Mouse (Mus musculus) midbrain, embryonic 11.5 days (tissue): ENCODE measurements around the gene Rnf113a2. TPM values are rescaled to one million over a fixed set of nuclear protein-coding genes. Genes with fewer than 3 reads are reported as not detected.

Experiments used
- ATAC-seq: fragments of 200-750 bp; cut with Nextera tagmentation; 2 replicates; pipeline ENCODE4 v1.8.0; 2017; ENCODE audit warnings: moderate TSS enrichment, moderate library complexity; ENCODE audit not compliant: low FRiP score
- DNase-seq: peaks from one replicate; pipeline ENCODE4 v3.0.0; 2015; ENCODE audit warnings: low spot score; ENCODE audit errors: missing footprints
- H3K27ac ChIP-seq: fragments of 300-500 bp; sonication (generic); 2 replicates; pipeline ENCODE4 v1.5.1; 2014; ENCODE audit warnings: low read depth, low read length
- H3K27me3 ChIP-seq: fragments of 300-500 bp; sonication (generic); 2 replicates; pipeline ENCODE4 v1.6.1; 2014; ENCODE audit warnings: mild to moderate bottlenecking, low read length, moderate library complexity, mixed read lengths; ENCODE audit not compliant: control insufficient read depth, insufficient read depth
- H3K36me3 ChIP-seq: fragments of 300-500 bp; sonication (generic); 2 replicates; pipeline ENCODE4 v1.6.1; 2014; ENCODE audit warnings: mild to moderate bottlenecking, low read length, moderate library complexity, mixed read lengths; ENCODE audit not compliant: control insufficient read depth, insufficient read depth
- H3K4me1 ChIP-seq: fragments of 300-500 bp; sonication (generic); 2 replicates; pipeline ENCODE4 v1.6.1; 2014; ENCODE audit warnings: low read length; ENCODE audit not compliant: control insufficient read depth, insufficient read depth
- H3K4me2 ChIP-seq: fragments of 300-500 bp; sonication (generic); 2 replicates; pipeline ENCODE4 v1.6.1; 2014; ENCODE audit warnings: mild to moderate bottlenecking, moderate library complexity
- H3K4me3 ChIP-seq: fragments of 300-500 bp; sonication (generic); 2 replicates; pipeline ENCODE4 v1.5.1; 2014; ENCODE audit warnings: low read depth, low read length
- H3K9ac ChIP-seq: fragments of 300-500 bp; sonication (generic); 2 replicates; pipeline ENCODE4 v1.6.1; 2014; ENCODE audit warnings: low read length
- H3K9me3 ChIP-seq: fragments of 300-500 bp; sonication (generic); 2 replicates; pipeline ENCODE4 v1.6.1; 2016; ENCODE audit warnings: low read length; ENCODE audit not compliant: control insufficient read depth
- WGBS: fragments of 180-500 bp; shearing (Covaris S2); extraction: QIAGEN DNeasy Blood & Tissue Kit; methylation state at CpG from one replicate; pipeline ENCODE4 v1.1.7; 2014; 5-methylcytosine and 5-hydroxymethylcytosine counted together
- polyA plus RNA-seq: library from polyadenylated mRNA; unstranded; fragments of >200 nt; fragmentation: Nextera tagmentation; extraction: Ambion mirVana; gene quantifications from 2 replicates; pipeline ENCODE4 v1.2.1, GENCODE M21; 2014

Rnf113a2 gene
- polyA plus RNA-seq, 1 experiment from 2014 or later: 28.0 TPM

- H3K27ac ChIP-seq: no peak overlapping the region
- H3K9me3 ChIP-seq: no peaks in the 10 kb centered on the region
- H3K36me3 ChIP-seq: no peaks in the 10 kb centered on the region
- WGBS: 87% methylated on average over 9 of the region's 9 CpGs
- peaks cover 4% of the 10 kb centered on the region for H3K4me1 ChIP-seq
- H3K9ac ChIP-seq: no peak overlapping the region
- ATAC-seq: no peak
- no peak overlapping the region for H3K4me3 ChIP-seq
- no peaks in the 10 kb centered on the region for H3K27me3 ChIP-seq
- no peak for DNase-seq
- H3K4me2 ChIP-seq: no peak overlapping the region
Observed at GRCm38 (mm10) chr12:84402923-84403322, 14.1 kb upstream of the Rnf113a2 start.

GRCm38 (mm10) chr12:84404541-84404940 is 12.5 kb upstream of the Rnf113a2 start:
- no peaks in the 10 kb centered on the region for H3K36me3 ChIP-seq
- no peaks in the 10 kb centered on the region for H3K27me3 ChIP-seq
- H3K9me3 ChIP-seq: no peaks in the 10 kb centered on the region
- no peak overlapping the region for H3K4me2 ChIP-seq
- no peak for DNase-seq
- no peak for ATAC-seq
- peaks cover 5% of the 10 kb centered on the region for H3K4me1 ChIP-seq
- no peak overlapping the region for H3K27ac ChIP-seq
- H3K9ac ChIP-seq: no peak overlapping the region
- H3K4me3 ChIP-seq: no peak overlapping the region
- 82% methylated on average over 6 of the region's 6 CpGs for WGBS

GRCm38 (mm10) chr12:84407259-84407658 is 9.7 kb upstream of the Rnf113a2 start:
- H3K27me3 ChIP-seq: peaks cover 2% of the 10 kb centered on the region; the same call in 1 of the 2 replicates
- no peak for DNase-seq
- ATAC-seq: no peak
- H3K9ac ChIP-seq: no peak overlapping the region
- no peak overlapping the region for H3K4me3 ChIP-seq
- WGBS: 60% methylated on average over 4 of the region's 4 CpGs
- peaks cover 5% of the 10 kb centered on the region for H3K4me1 ChIP-seq
- no peak overlapping the region for H3K27ac ChIP-seq
- no peaks in the 10 kb centered on the region for H3K9me3 ChIP-seq
- H3K36me3 ChIP-seq: no peaks in the 10 kb centered on the region
- no peak overlapping the region for H3K4me2 ChIP-seq

GRCm38 (mm10) chr12:84407874-84408818 is 8.8 kb upstream of the Rnf113a2 start:
- H3K4me2 ChIP-seq: peak overlapping the region; percentile 96
- 3% methylated on average over 39 of the region's 52 CpGs for WGBS

GRCm38 (mm10) chr12:84408819-84409507 is 8.0 kb upstream of the Rnf113a2 start, which contains the start of the genes Entpd5 and Bbof1:
Gene Entpd5, minus strand, starts transcription at chr12:84409029.
Gene Bbof1, plus strand, starts transcription at chr12:84409071.
- Histone ChIP-seq H3K27ac (peak within 1 kb of the TSS; percentile 59), H3K27me3 (peaks cover 2% of the 10 kb centered on the region; the same call in 1 of the 2 replicates), H3K36me3 (no peaks in the 10 kb centered on the region), H3K4me1 (peaks cover 5% of the 10 kb centered on the region), H3K9me3 (no peaks in the 10 kb centered on the region), H3K4me2 (peak within 1 kb of the TSS; percentile 96), H3K9ac (peak within 1 kb of the TSS; percentile 85), H3K4me3 (peak within 1 kb of the TSS; percentile 69)
- ATAC-seq (peak; percentile 94), DNase-seq (peak; percentile 99)
- 2% methylated on average over 41 of the region's 63 CpGs for WGBS

More at GRCm38 (mm10) chr12:84407874-84408818, 8.8 kb upstream of the Rnf113a2 start:
- peaks cover 2% of the 10 kb centered on the region; the same call in 1 of the 2 replicates for H3K27me3 ChIP-seq
- H3K4me3 ChIP-seq: peak overlapping the region; percentile 69
- no peaks in the 10 kb centered on the region for H3K9me3 ChIP-seq
- DNase-seq (peak; percentile 87), ATAC-seq (no peak; the same call in none of the 2 replicates)
- H3K4me1 ChIP-seq: peaks cover 5% of the 10 kb centered on the region
- H3K36me3 ChIP-seq: no peaks in the 10 kb centered on the region
- H3K9ac ChIP-seq: peak overlapping the region; percentile 85
- H3K27ac ChIP-seq: peak overlapping the region; percentile 59

GRCm38 (mm10) chr12:84417605-84417922 is 568 bp downstream of the Rnf113a2 start:
- Histone ChIP-seq H3K27me3 (no peaks in the 10 kb centered on the region), H3K36me3 (no peaks in the 10 kb centered on the region; the same call in 1 of the 2 replicates), H3K9me3 (no peaks in the 10 kb centered on the region), H3K9ac (peak overlapping the region; percentile 74), H3K4me2 (peak overlapping the region; percentile 77), H3K4me1 (peaks cover 4% of the 10 kb centered on the region; the same call in 1 of the 2 replicates), H3K27ac (no peak overlapping the region), H3K4me3 (peak overlapping the region; percentile 41)
- no peak for ATAC-seq
- 33% methylated on average over 18 of the region's 18 CpGs for WGBS
- DNase-seq: no peak

- Histone ChIP-seq H3K9ac (no peak overlapping the region), H3K9me3 (no peaks in the 10 kb centered on the region), H3K27ac (no peak overlapping the region), H3K4me2 (no peak overlapping the region), H3K4me1 (no peaks in the 10 kb centered on the region), H3K27me3 (no peaks in the 10 kb centered on the region), H3K4me3 (no peak overlapping the region), H3K36me3 (no peaks in the 10 kb centered on the region)
- WGBS: 50% methylated on average over 3 of the region's 3 CpGs
- DNase-seq (no peak), ATAC-seq (no peak)
Observed at GRCm38 (mm10) chr12:84423990-84424389, 7.0 kb downstream of the Rnf113a2 start.

- Histone ChIP-seq H3K9ac (no peak overlapping the region), H3K4me2 (no peak overlapping the region), H3K27me3 (no peaks in the 10 kb centered on the region), H3K4me3 (no peak overlapping the region), H3K9me3 (no peaks in the 10 kb centered on the region), H3K36me3 (no peaks in the 10 kb centered on the region), H3K4me1 (no peaks in the 10 kb centered on the region), H3K27ac (no peak overlapping the region)
- 95% methylated on average over 2 of the region's 2 CpGs for WGBS
- DNase-seq: no peak
- ATAC-seq: no peak
Observed at GRCm38 (mm10) chr12:84429825-84430224, 12.8 kb downstream of the Rnf113a2 start.

- Histone ChIP-seq H3K4me1 (no peaks in the 10 kb centered on the region), H3K27ac (no peak overlapping the region), H3K4me2 (no peak overlapping the region), H3K36me3 (no peaks in the 10 kb centered on the region), H3K27me3 (no peaks in the 10 kb centered on the region), H3K9ac (no peak overlapping the region), H3K9me3 (no peaks in the 10 kb centered on the region), H3K4me3 (no peak overlapping the region)
- ATAC-seq: no peak
- no peak for DNase-seq
- WGBS: 80% methylated on average over 2 of the region's 2 CpGs
Observed at GRCm38 (mm10) chr12:84438697-84439096, 21.7 kb downstream of the Rnf113a2 start.
